Mouse (Mus musculus) gastrocnemius, postnatal 36 days (tissue): ENCODE results near the gene Vmn2r27. TPM values are rescaled to one million over a fixed set of nuclear protein-coding genes. Genes with fewer than 3 reads are reported as not detected.

Source experiments
- DNase-seq, 2 experiments: peaks; one replicate each; pipeline ENCODE4 v3.0.0; 2022
- intact Hi-C: fragments of 180-260 bp; cut with DNase I; formaldehyde crosslinking; loops from one replicate; pipeline ENCODE4 v1.15.1; 2025
- long read RNA-seq, 2 experiments: library from polyadenylated mRNA; stranded (forward); transcript quantifications; one replicate each; pipeline ENCODE4 v2.0.0; 2021
- total RNA-seq, 2 experiments: library from RNA; stranded (reverse); gene quantifications; 2 replicates each; pipeline ENCODE4 v1.2.3; 2021

The Vmn2r27 gene
- not detected for total RNA-seq
- long read RNA-seq, experiment 1: 0 reads
- long read RNA-seq, experiment 2: 0 reads

GRCm38 (mm10) chr6:124231756-124232155, at the start of gene Vmn2r27:
Gene Vmn2r27 (minus strand): TSS chr6:124231856.
- intact Hi-C loops: no loop called here
- no peak for DNase-seq

DNA sequence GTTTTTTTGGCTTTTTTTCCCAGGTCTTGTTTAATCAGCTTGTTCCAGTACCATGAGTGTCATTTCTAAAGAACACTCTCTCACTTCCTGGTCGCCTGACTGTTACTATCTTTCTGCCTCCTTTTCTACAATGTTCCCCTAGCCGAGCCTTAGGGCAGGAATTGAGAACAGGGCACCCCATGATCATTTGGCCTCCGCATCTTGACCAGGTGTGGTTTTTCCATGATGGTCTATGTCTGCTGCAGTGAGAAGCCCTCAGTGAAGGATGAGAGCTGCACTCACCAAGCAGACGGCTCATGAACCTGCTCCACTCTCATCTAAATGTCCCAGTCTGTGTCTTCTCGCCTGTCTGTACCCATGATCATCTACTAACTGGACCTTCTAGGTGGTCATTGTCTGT, 46.6 kb upstream of the Vmn2r27 start:
- DNase-seq: no peak
- intact Hi-C loops: no loop called here

DNA sequence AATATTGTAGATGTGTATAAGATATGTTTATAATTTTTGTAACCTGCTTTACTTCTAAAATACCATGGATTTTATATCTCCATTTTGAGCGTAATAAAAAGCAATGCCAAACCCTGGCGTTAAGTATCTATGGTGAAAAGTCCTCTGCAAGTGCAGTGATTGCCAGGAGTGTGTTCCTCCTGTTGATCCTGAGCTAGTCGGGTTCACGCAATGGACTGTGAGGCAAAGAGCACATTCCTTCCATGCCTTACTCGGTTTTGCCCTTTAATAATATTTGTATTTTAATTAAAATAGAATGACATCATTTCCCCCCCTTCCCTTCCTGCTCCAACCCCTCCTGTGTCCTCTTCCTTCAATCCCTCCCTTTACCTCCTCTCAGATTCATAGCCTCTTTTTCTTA, 46.0 kb upstream of the Vmn2r27 start:
- intact Hi-C loops: no loop called here
- DNase-seq: no peak

DNA sequence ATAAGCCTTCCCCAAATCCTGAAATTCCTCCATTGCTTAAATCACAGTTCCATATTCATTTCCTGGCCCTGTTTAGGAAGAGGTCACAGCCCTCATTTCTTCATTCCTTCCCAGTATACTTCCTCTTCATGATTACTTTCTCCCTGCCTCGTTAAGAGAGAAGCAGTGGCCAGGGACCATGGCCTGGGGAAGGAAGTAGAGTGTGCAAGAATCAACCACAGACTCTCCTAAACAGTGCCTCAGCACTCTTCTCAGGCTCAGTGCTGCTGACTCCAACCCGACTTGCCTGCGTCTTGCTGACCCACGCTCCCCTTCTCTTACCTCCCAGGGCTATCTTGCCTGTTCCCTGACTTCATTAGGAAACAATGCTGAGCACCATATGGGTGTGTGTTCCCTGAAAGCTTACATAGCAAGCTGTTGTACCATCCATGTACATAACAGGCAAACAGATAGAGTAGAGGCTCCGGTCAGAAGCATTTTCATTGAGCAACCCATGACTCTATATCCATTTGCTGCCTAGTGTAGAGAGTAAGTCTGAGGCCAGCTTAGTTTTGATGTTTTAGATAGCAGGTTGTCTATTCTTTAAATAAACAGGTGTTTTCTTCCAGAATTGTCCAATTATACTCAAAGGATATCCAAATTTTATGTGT, 41.7 kb upstream of the Vmn2r27 start:
- intact Hi-C loops: no loop called here
- DNase-seq: no peak

DNA sequence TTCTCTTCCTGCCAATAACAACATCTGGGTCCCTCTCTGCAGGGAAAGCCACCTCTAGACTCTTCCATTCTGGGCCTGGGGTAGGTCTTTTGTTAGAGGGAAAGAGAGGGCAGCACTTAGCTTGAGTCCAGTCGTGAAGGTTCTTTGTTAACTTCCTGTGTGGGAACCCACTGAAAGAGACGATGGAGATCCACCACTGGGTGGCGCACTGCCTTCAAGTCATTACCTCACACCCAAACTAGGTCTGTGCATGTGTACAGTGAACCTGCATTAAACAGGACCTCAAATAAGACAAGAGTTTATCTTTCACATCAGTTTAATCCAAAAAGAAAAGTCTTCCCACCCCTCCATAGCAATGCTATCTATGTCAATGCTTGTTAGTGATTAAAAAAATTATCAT, 31.0 kb upstream of the Vmn2r27 start:
- peak; percentile 42 to 53 for DNase-seq
- intact Hi-C loops: loop anchor here (2.0 to 5.0 kb wide), 2 partner anchors 116 to 335 kb away; no protein-coding TSS in a partner anchor

GRCm38 (mm10) chr6:124260198-124260931, 28.7 kb upstream of the Vmn2r27 start:
- DNase-seq: peak; percentile 35 to 41

DNA sequence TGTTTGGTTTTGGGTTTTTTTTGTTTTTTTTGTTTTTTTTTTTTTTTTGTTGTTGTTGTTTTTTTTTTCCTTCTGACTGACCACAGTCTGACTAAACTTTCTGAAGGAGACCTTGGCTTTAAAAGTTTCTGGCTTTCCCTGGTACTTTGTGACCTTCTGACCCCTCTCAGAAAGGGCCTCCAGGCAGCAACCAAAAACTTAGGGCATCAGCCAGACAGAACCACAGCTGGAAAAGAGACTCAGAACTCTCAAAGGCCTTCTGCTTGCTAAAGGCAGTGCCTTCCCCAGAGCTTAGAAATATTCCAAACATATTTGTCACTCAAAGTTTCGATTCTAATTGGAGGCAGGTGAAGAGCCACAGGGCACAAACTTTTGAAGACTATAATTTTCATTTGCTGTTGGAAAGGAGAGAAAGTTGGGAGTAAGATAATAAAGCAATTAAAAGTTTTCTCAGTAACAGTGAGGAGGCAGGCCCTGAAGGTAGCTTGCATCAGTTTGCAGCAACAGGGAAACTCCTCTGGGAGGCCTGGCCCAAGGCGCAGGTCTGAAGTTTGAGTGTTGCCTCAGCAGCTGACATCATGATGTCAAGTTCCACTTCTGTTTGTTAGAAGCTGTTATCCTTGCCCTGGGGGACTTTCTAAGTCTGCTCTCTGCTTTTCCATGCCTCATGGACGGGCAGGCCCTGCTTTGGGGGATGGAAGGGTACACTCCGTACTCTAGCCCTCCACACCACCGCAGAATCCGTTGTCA, 24.2 kb upstream of the Vmn2r27 start:
- intact Hi-C loops: no loop called here
- peak in 1 of 2 experiments; percentile 12 for DNase-seq

More at GRCm38 (mm10) chr6:124260198-124260931, 28.7 kb upstream of the Vmn2r27 start:
- intact Hi-C loops: loop anchor here (5.0 kb wide), 1 partner anchor 333 kb away; no protein-coding TSS in a partner anchor

DNA sequence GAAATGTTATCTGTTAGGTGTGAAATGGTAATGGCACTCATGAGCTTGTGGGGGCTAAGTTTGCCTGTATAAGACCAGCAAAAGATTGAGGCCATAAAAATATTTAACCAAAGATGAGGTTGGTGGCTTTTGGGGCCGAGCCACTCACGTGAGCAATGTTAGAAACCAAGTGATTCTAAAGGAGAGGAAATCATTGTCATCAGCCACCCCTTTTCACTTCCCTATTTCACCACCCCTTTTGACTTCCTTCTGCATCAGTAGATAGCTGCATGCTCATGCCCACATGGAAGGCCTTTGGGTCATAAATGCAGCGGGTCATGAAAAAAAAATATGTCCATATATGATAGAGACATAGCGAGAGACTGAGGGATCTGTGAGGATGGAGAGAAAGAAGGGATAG, 29.5 kb downstream of the Vmn2r27 start:
- intact Hi-C loops: no loop called here
- no peak for DNase-seq

GRCm38 (mm10) chr6:124168499-124169257, 63.0 kb downstream of the Vmn2r27 start:
- intact Hi-C loops: no loop called here
- no peak for DNase-seq

DNA sequence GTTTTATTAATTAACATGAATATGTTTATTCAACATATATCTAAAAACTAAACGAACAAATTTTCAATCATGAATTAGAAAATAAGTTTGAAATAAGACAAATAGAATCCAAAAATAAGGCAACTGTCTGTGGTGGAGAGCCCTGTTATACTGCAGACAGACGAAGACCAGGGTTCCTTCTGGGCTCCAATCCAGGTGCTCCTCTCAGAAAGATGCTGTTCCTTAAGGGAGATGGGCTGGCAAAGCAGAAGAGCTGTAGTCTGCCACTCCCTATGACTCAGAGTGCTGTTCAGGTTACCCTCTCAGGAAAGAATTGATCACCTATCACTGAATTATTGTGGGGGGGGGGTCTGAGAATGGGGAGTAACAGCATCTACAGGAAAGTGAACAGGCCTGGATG, 65.1 kb downstream of the Vmn2r27 start:
- no peak for DNase-seq
- intact Hi-C loops: no loop called here

DNA sequence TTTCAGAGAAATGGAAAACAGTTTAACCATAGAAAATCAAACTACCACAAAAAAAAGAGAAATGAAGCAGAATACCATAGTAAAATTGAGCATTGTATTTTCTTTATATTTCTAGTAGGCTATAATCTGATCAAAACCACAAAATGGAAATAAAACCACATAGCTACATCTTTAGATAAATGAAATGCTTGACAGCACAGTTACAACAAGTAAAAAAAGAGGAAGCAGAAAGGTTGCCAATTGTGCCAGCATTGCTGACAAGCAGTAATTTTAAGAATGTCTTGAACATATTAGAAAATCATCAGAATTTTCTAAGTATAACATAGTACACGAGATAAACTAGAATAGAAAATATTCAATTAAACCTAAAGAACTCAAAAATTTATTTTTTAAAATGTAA, 81.8 kb downstream of the Vmn2r27 start:
- intact Hi-C loops: no loop called here
- DNase-seq: no peak

Other genes with a start within 250 kb of the Vmn2r27 start
- not detected for gene Vmn2r26, start 207.3 kb downstream of the Vmn2r27 start, total RNA-seq
- 1 to 10 TPM; 6.4 to 9.8 TPM for gene Cd163, start 72.8 kb upstream of the Vmn2r27 start, total RNA-seq
- gene Pex5, start 183.2 kb upstream of the Vmn2r27 start, total RNA-seq: 10 to 100 TPM; 21.1 to 22.0 TPM
- 1 to 10 TPM in 1 of 2 experiments, under 1 TPM in 1; 0.66 to 1.0 TPM for gene Clstn3, start 232.9 kb upstream of the Vmn2r27 start, total RNA-seq